Comparison of ENCODE assay signal across 24 mouse cellular contexts in the genomic region with DNA sequence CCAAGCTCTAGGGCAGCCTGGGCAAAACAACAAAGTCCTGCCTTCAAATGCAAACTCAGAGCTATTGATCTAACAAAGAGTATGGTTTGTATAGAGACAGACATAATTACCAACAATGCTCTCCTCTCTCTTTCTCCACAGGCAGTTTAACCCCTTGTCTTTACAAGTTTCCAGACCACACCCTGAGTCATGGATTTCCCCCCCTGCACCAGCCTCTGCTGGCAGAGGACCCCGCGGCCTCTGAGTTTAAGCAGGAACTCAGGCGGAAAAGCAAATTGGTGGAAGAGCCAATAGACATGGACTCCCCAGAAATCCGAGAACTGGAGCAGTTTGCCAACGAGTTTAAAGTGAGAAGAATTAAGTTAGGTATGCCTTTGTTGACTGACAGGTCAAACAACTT. TPM values are rescaled to one million over a fixed set of nuclear protein-coding genes. Genes with fewer than 3 reads are reported as not detected.
DNase-seq lines count a peak whose midpoint lies in the region; ATAC-seq and TF ChIP-seq lines count a peak whose summit lies in the region.
"Had no signal": no experiment of that assay in that cellular context is flagged by ENCODE, and none has a peak within 500 bp of the region (broad histone marks: within the 10 kb centered on the region; RNA-seq: fewer than 3 reads in every experiment).

No protein-coding gene starts in this region.

- H3K4me1 ChIP-seq in forebrain, embryonic 12.5 days = peaks cover 4% of the 10 kb centered on the region; the same call in 1 of the 2 replicates
- H3K4me1 ChIP-seq in forebrain, postnatal 0 days (ENCODE audit: insufficient read depth) = no peaks in the 10 kb centered on the region
- H3K4me1 ChIP-seq in midbrain, embryonic 10.5 days = peaks cover 9% of the 10 kb centered on the region
- H3K4me1 ChIP-seq in midbrain, embryonic 16.5 days (ENCODE audit: control insufficient read depth, insufficient read depth, low read length) = no peaks in the 10 kb centered on the region
- H3K4me1 ChIP-seq: heart, embryonic 12.5 days; limb, embryonic 12.5 days; liver, embryonic 13.5 days; lung, embryonic 15.5 days; midbrain, embryonic 15.5 days had no signal

- no peaks in the 10 kb centered on the region for H3K9me3 ChIP-seq in forebrain, embryonic 12.5 days
- no peaks in the 10 kb centered on the region for H3K9me3 ChIP-seq in forebrain, postnatal 0 days (ENCODE audit: low read length)
- H3K9me3 ChIP-seq in midbrain, embryonic 10.5 days (replicated peaks) = no peaks in the 10 kb centered on the region
- no peaks in the 10 kb centered on the region for H3K9me3 ChIP-seq in midbrain, embryonic 16.5 days (replicated peaks; ENCODE audit: control insufficient read depth, low read length, poor library complexity, severe bottlenecking)
- H3K9me3 ChIP-seq: heart, embryonic 12.5 days; limb, embryonic 12.5 days; liver, embryonic 13.5 days; lung, embryonic 15.5 days; midbrain, embryonic 15.5 days had no signal

- TF ChIP-seq CTCF in forebrain, postnatal 0 days (IDR thresholded peaks at IDR 0.05; ENCODE audit: low read depth) = no peak
- no peak for TF ChIP-seq CTCF in left cerebral cortex, adult 2 months (IDR thresholded peaks at IDR 0.05)

- H3K9ac ChIP-seq in forebrain, embryonic 12.5 days = no peak overlapping the region
- H3K9ac ChIP-seq in forebrain, postnatal 0 days = no peak overlapping the region
- H3K9ac ChIP-seq in midbrain, embryonic 16.5 days (ENCODE audit: low read depth, low read length) = no peak overlapping the region
- H3K9ac ChIP-seq: heart, embryonic 12.5 days; limb, embryonic 12.5 days; liver, embryonic 13.5 days; lung, embryonic 15.5 days; midbrain, embryonic 15.5 days had no signal

- H3K4me2 ChIP-seq in forebrain, embryonic 12.5 days = no peak overlapping the region
- no peak overlapping the region for H3K4me2 ChIP-seq in forebrain, postnatal 0 days (ENCODE audit: low read depth)
- no peak overlapping the region for H3K4me2 ChIP-seq in midbrain, embryonic 16.5 days (ENCODE audit: low read length)
- H3K4me2 ChIP-seq: heart, embryonic 12.5 days; limb, embryonic 12.5 days; liver, embryonic 13.5 days; lung, embryonic 15.5 days; midbrain, embryonic 15.5 days had no signal

- no peaks in the 10 kb centered on the region for H3K27me3 ChIP-seq in forebrain, embryonic 12.5 days
- H3K27me3 ChIP-seq in forebrain, postnatal 0 days (ENCODE audit: insufficient read depth, low read length) = no peaks in the 10 kb centered on the region
- H3K27me3 ChIP-seq in midbrain, embryonic 10.5 days (ENCODE audit: low read depth, poor library complexity, severe bottlenecking) = no peaks in the 10 kb centered on the region
- no peaks in the 10 kb centered on the region for H3K27me3 ChIP-seq in midbrain, embryonic 16.5 days (ENCODE audit: control insufficient read depth, insufficient read depth, low read depth, low read length)
- H3K27me3 ChIP-seq: heart, embryonic 12.5 days; limb, embryonic 12.5 days; liver, embryonic 13.5 days; lung, embryonic 15.5 days; midbrain, embryonic 15.5 days had no signal

- no peak for DNase-seq in forebrain, postnatal 0 days
- DNase-seq in midbrain, embryonic 10.5 days (ENCODE audit: low spot score) = peak; percentile 19
- DNase-seq in embryo, embryonic 11 days = peak; percentile 49
- DNase-seq in retina, postnatal 1 day = peak; percentile 48
- DNase-seq in cerebellum, adult 9-11 months = no peak
- no peak for DNase-seq in left cerebral cortex, adult 2 months (ENCODE audit: extremely low spot score in 1 of 2, low spot score in 2 of 2)
- DNase-seq: adrenal gland, adult 2 months; cerebellum, adult 11 months; liver, embryonic 13.5 days; right cerebral cortex, postnatal 14 days had no signal

- H3K36me3 ChIP-seq in forebrain, embryonic 12.5 days (replicated peaks) = no peaks in the 10 kb centered on the region
- H3K36me3 ChIP-seq in forebrain, postnatal 0 days (ENCODE audit: insufficient read depth) = no peaks in the 10 kb centered on the region
- no peaks in the 10 kb centered on the region for H3K36me3 ChIP-seq in midbrain, embryonic 10.5 days
- no peaks in the 10 kb centered on the region for H3K36me3 ChIP-seq in midbrain, embryonic 16.5 days (ENCODE audit: control insufficient read depth, insufficient read depth, low read length)
- H3K36me3 ChIP-seq: heart, embryonic 12.5 days; limb, embryonic 12.5 days; liver, embryonic 13.5 days; lung, embryonic 15.5 days; midbrain, embryonic 15.5 days had no signal

- intact Hi-C loops in left cerebral cortex, adult 2 months (cut with DNase I) = no loop called here

- peak; percentile 64; the same call in 1 of the 2 replicates for ATAC-seq in forebrain, embryonic 12.5 days (ENCODE audit: low FRiP score)
- ATAC-seq in forebrain, postnatal 0 days = no peak
- no peak for ATAC-seq in midbrain, embryonic 16.5 days
- ATAC-seq: midbrain, embryonic 15.5 days had no signal

- no peak overlapping the region for H3K4me3 ChIP-seq in forebrain, embryonic 12.5 days (replicated peaks)
- no peak overlapping the region for H3K4me3 ChIP-seq in forebrain, postnatal 0 days (ENCODE audit: low read depth, low read length)
- H3K4me3 ChIP-seq in midbrain, embryonic 10.5 days = no peak overlapping the region
- no peak overlapping the region for H3K4me3 ChIP-seq in midbrain, embryonic 16.5 days (ENCODE audit: low read depth, low read length)
- no peak overlapping the region for H3K4me3 ChIP-seq in left cerebral cortex, adult 2 months
- H3K4me3 ChIP-seq: erythroblast, embryonic 14.5 days; heart, embryonic 12.5 days; layer of hippocampus, adult 2 months; limb, embryonic 12.5 days; liver, embryonic 13.5 days; lung, embryonic 15.5 days; midbrain, embryonic 15.5 days had no signal

- 1% methylated on average over 5 of the region's 5 CpGs for WGBS in forebrain, embryonic 12.5 days
- WGBS in forebrain, postnatal 0 days = 9% methylated on average over 5 of the region's 5 CpGs
- WGBS in midbrain, embryonic 10.5 days = 2% methylated on average over 5 of the region's 5 CpGs
- 4% methylated on average over 5 of the region's 5 CpGs for WGBS in midbrain, embryonic 16.5 days

- H3K27ac ChIP-seq in forebrain, embryonic 12.5 days = no peak overlapping the region
- no peak overlapping the region for H3K27ac ChIP-seq in forebrain, postnatal 0 days (ENCODE audit: low read depth, low read length)
- H3K27ac ChIP-seq in midbrain, embryonic 10.5 days (replicated peaks) = no peak overlapping the region
- H3K27ac ChIP-seq in midbrain, embryonic 16.5 days (ENCODE audit: low read length) = no peak overlapping the region
- H3K27ac ChIP-seq in left cerebral cortex, adult 2 months = no peak overlapping the region
- H3K27ac ChIP-seq: layer of hippocampus, adult 2 months; limb, embryonic 12.5 days; liver, embryonic 13.5 days; lung, embryonic 15.5 days; midbrain, embryonic 15.5 days had no signal

RNA-seq across cellular contexts. Expression of a gene that starts 9.3 kb away (rescaled TPM):
- not detected in 2 replicates for polyA plus RNA-seq in forebrain, embryonic 12.5 days (2016; fragmentation: Nextera tagmentation; extraction: Ambion mirVana)
- total RNA-seq in forebrain, postnatal 0 days (2014; rRNA removed) = not detected in 2 replicates
- polyA plus RNA-seq in forebrain, postnatal 0 days (2015; fragmentation: Nextera tagmentation; extraction: Ambion mirVana) = not detected in 2 replicates
- not detected in 2 replicates for polyA plus RNA-seq in midbrain, embryonic 10.5 days (2016; fragmentation: Nextera tagmentation; extraction: Ambion mirVana)
- not detected in 2 replicates for polyA plus RNA-seq in midbrain, embryonic 16.5 days (2015; fragmentation: Nextera tagmentation; extraction: Ambion mirVana)
- total RNA-seq in left cerebral cortex, adult 2 months (2021) = not detected
- total RNA-seq: adrenal gland, adult 2 months; granulocyte monocyte progenitor cell, adult 5-6 weeks; heart, postnatal 25 days; layer of hippocampus, adult 2 months; left cerebral cortex, adult 18-20 months; megakaryocyte progenitor cell, adult 5-6 weeks had no signal
- polyA plus RNA-seq: adrenal gland, adult 2 months; erythroblast, embryonic 14.5 days; heart, embryonic 12.5 days; kidney, embryonic 14.5 days; limb, embryonic 12.5 days; liver, embryonic 13.5 days; lung, embryonic 15.5 days; stomach, embryonic 16.5 days had no signal

RNA-seq across cellular contexts. Expression of a gene that starts 32.9 kb away (rescaled TPM):
- polyA plus RNA-seq in forebrain, embryonic 12.5 days (2016; fragmentation: Nextera tagmentation; extraction: Ambion mirVana) = 40.4 and 43.6 TPM in 2 replicates
- 63.1 and 65.0 TPM in 2 replicates for total RNA-seq in forebrain, postnatal 0 days (2014; rRNA removed)
- polyA plus RNA-seq in forebrain, postnatal 0 days (2015; fragmentation: Nextera tagmentation; extraction: Ambion mirVana) = 124 and 140 TPM in 2 replicates
- 39.7 and 41.7 TPM in 2 replicates for polyA plus RNA-seq in midbrain, embryonic 10.5 days (2016; fragmentation: Nextera tagmentation; extraction: Ambion mirVana)
- polyA plus RNA-seq in midbrain, embryonic 16.5 days (2015; fragmentation: Nextera tagmentation; extraction: Ambion mirVana) = 121 and 136 TPM in 2 replicates
- 10 to 100 TPM; 60.4 to 62.6 TPM for total RNA-seq in left cerebral cortex, adult 2 months (2021)

Comparison
In these comparisons a context has a peak if more than half of its experiments do, and no peak if none do; other contexts are left out.
1. DNase-seq: peak in midbrain, embryonic 10.5 days (single experiment), embryo, embryonic 11 days (single experiment) and retina, postnatal 1 day (single experiment); none in forebrain, postnatal 0 days (single experiment), cerebellum, adult 9-11 months (single experiment) and left cerebral cortex, adult 2 months (0 of 2).